Mouse (Mus musculus) lung, adult 2 months (tissue): ENCODE data around the gene Olfr1156. TPM values are rescaled to one million over a fixed set of nuclear protein-coding genes. Genes with fewer than 3 reads are reported as not detected.

ENCODE experiments used
- DNase-seq: peaks from one replicate; pipeline ENCODE4 v3.0.0; 2022
- H3K4me1 ChIP-seq: fragments of 200-500 bp; 2 replicates; pipeline ENCODE4 v1.6.1; 2011; ENCODE audit warnings: low read length; ENCODE audit not compliant: control insufficient read depth, insufficient read depth
- H3K4me3 ChIP-seq: fragments of 200-500 bp; replicated peaks from 2 replicates; pipeline ENCODE3; 2011; ENCODE audit warnings: low read depth, mild to moderate bottlenecking, control low read depth, low read length; ENCODE audit errors: extremely low read depth
- CTCF ChIP-seq: fragments of 200-500 bp; IDR thresholded peaks from 2 replicates; pipeline ENCODE4 v1.5.1; 2011; ENCODE audit warnings: mild to moderate bottlenecking, low read length, control low read depth; ENCODE audit not compliant: insufficient read depth
- POLR2A ChIP-seq: fragments of 200-500 bp; IDR thresholded peaks from 2 replicates; pipeline ENCODE4 v1.6.1; 2011; ENCODE audit warnings: low read depth, mild to moderate bottlenecking, control low read depth, low read length, borderline replicate concordance; ENCODE audit errors: extremely low read depth
- WGBS: fragments of 180-500 bp; shearing (Covaris S2); methylation state at CpG from one replicate; pipeline ENCODE4 v1.1.7; 2018; 5-methylcytosine and 5-hydroxymethylcytosine counted together
- polyA plus RNA-seq: library from polyadenylated mRNA; depleted of rRNA; stranded (reverse); fragments of >200 nt; gene quantifications from 2 replicates; pipeline ENCODE4 v1.2.3, GENCODE M21; 2012; rRNA removed

Gene Olfr1156
- polyA plus RNA-seq: not detected in 2 replicates

GRCm38 (mm10) chr2:87953000-87953399, at the start of gene Olfr1156:
Gene Olfr1156, minus strand, starts transcription at chr2:87953100.
- H3K4me3 ChIP-seq: no peak within 1 kb of the TSS
- DNase-seq: no peak
- TF ChIP-seq CTCF (no peak), POLR2A (no peak)
- no peaks in the 10 kb centered on the region for H3K4me1 ChIP-seq

- Histone ChIP-seq H3K4me3 (no peak within 1 kb of the TSS), H3K4me1 (no peaks in the 10 kb centered on the region)
- TF ChIP-seq CTCF: no peak
- no peak for TF ChIP-seq POLR2A
- DNase-seq: no peak
Measured at GRCm38 (mm10) chr2:87989813-87990212, 36.9 kb upstream of the Olfr1156 start, which contains the start of gene Olfr1158. Gene Olfr1158, plus strand, starts transcription at chr2:87990113.

GRCm38 (mm10) chr2:87974563-87974962, 21.7 kb upstream of the Olfr1156 start, which contains the start of gene Olfr74:
Gene Olfr74, minus strand, starts transcription at chr2:87974663.
- Histone ChIP-seq H3K4me1 (no peaks in the 10 kb centered on the region), H3K4me3 (no peak within 1 kb of the TSS)
- DNase-seq: no peak
- WGBS: 58% methylated on average over 3 of the region's 3 CpGs
- TF ChIP-seq POLR2A (no peak), CTCF (no peak)

- H3K4me3 ChIP-seq: no peak within 1 kb of the TSS
- 96% methylated on average over 4 of the region's 4 CpGs for WGBS
- H3K4me1 ChIP-seq: no peaks in the 10 kb centered on the region
- DNase-seq: no peak
- TF ChIP-seq POLR2A (no peak), CTCF (no peak)
Measured at GRCm38 (mm10) chr2:87968199-87968598, 15.3 kb upstream of the Olfr1156 start, which contains the start of gene Olfr1157. Gene Olfr1157, minus strand, starts transcription at chr2:87968299.

- Histone ChIP-seq H3K4me3 (no peak within 1 kb of the TSS), H3K4me1 (no peaks in the 10 kb centered on the region)
- WGBS: 94% methylated on average over 1 of the region's 1 CpGs
- DNase-seq: no peak
- TF ChIP-seq POLR2A (no peak), CTCF (no peak)
Measured at GRCm38 (mm10) chr2:87945037-87945436, 7.9 kb downstream of the Olfr1156 start, which contains the start of gene Olfr1155. Gene Olfr1155, minus strand, starts transcription at chr2:87945137.

- DNase-seq: no peak
- TF ChIP-seq CTCF: no peak
- no peak for TF ChIP-seq POLR2A
- WGBS: 85% methylated on average over 1 of the region's 1 CpGs
- Histone ChIP-seq H3K4me1 (no peaks in the 10 kb centered on the region), H3K4me3 (no peak within 1 kb of the TSS)
Measured at GRCm38 (mm10) chr2:87905066-87905465, 47.8 kb downstream of the Olfr1156 start, which contains the start of gene Olfr1154. Gene Olfr1154, minus strand, starts transcription at chr2:87905166.

Other genes with a start within 250 kb of the Olfr1156 start
- gene Olfr1137, start 239.9 kb downstream of the Olfr1156 start, polyA plus RNA-seq: not detected in 2 replicates
- gene Olfr1138, start 213.1 kb downstream of the Olfr1156 start, polyA plus RNA-seq: not detected in 2 replicates
- gene Olfr1140, start 209.3 kb downstream of the Olfr1156 start, polyA plus RNA-seq: not detected in 2 replicates
- gene Olfr1141, start 199.1 kb downstream of the Olfr1156 start, polyA plus RNA-seq: not detected in 2 replicates
- not detected in 2 replicates for gene Olfr152, start 173.6 kb downstream of the Olfr1156 start, polyA plus RNA-seq
- not detected in 2 replicates for gene Olfr1143, start 152.5 kb downstream of the Olfr1156 start, polyA plus RNA-seq
- gene Olfr1145, start 143.3 kb downstream of the Olfr1156 start, polyA plus RNA-seq: not detected in 2 replicates
- gene Olfr1148, start 122.6 kb downstream of the Olfr1156 start, polyA plus RNA-seq: not detected in 2 replicates
- gene Olfr1150-ps1, start 109.1 kb downstream of the Olfr1156 start, polyA plus RNA-seq: not detected in 2 replicates
- not detected in 2 replicates for gene Olfr1151, start 97.2 kb downstream of the Olfr1156 start, polyA plus RNA-seq
- gene Olfr1152, start 86.6 kb downstream of the Olfr1156 start, polyA plus RNA-seq: not detected in 2 replicates
- not detected in 2 replicates for gene Olfr1153, start 58.1 kb downstream of the Olfr1156 start, polyA plus RNA-seq
- gene Olfr1154, start 47.9 kb downstream of the Olfr1156 start, polyA plus RNA-seq: not detected in 2 replicates
- not detected in 2 replicates for gene Olfr1155, start 8.0 kb downstream of the Olfr1156 start, polyA plus RNA-seq
- not detected in 2 replicates for gene Olfr1157, start 15.2 kb upstream of the Olfr1156 start, polyA plus RNA-seq
- not detected in 2 replicates for gene Olfr74, start 21.6 kb upstream of the Olfr1156 start, polyA plus RNA-seq
- not detected in 2 replicates for gene Olfr1158, start 37.0 kb upstream of the Olfr1156 start, polyA plus RNA-seq
- gene Olfr1160, start 55.2 kb upstream of the Olfr1156 start, polyA plus RNA-seq: not detected in 2 replicates
- gene Olfr1161, start 69.7 kb upstream of the Olfr1156 start, polyA plus RNA-seq: not detected in 2 replicates
- gene Olfr73, start 84.6 kb upstream of the Olfr1156 start, polyA plus RNA-seq: not detected in 2 replicates
- not detected in 2 replicates for gene Olfr1162, start 98.0 kb upstream of the Olfr1156 start, polyA plus RNA-seq
- gene Olfr1163, start 118.7 kb upstream of the Olfr1156 start, polyA plus RNA-seq: not detected in 2 replicates
- gene Olfr1164, start 140.9 kb upstream of the Olfr1156 start, polyA plus RNA-seq: not detected in 2 replicates
- gene Olfr1166, start 175.2 kb upstream of the Olfr1156 start, polyA plus RNA-seq: not detected in 2 replicates
- not detected in 2 replicates for gene Olfr1167, start 202.1 kb upstream of the Olfr1156 start, polyA plus RNA-seq
- not detected in 2 replicates for gene Olfr1168, start 228.8 kb upstream of the Olfr1156 start, polyA plus RNA-seq